Mouse (Mus musculus) CH12.LX (cell line): ENCODE results near the gene Usp19.
A peak's percentile ranks its signal among the peaks of the same experiment; 100 is the strongest.

Experiments
- BHLHE40 ChIP-seq: IDR thresholded peaks from 2 replicates; pipeline ENCODE4 v1.6.1; 2011; ENCODE audit warnings: mild to moderate bottlenecking, low read depth, low read length, improper control_type of control experiment
- CHD1 ChIP-seq: IDR thresholded peaks from 2 replicates; pipeline ENCODE4 v1.6.1; 2012; ENCODE audit warnings: low read depth, low read length, improper control_type of control experiment, inconsistent platforms
- CTCF ChIP-seq, 2 experiments: IDR thresholded peaks in 1 of 2; conservative IDR thresholded peaks in 1 of 2; 2 replicates each; pipeline ENCODE4 v1.5.1; 2011 to 2012; ENCODE audit warnings: low read depth in 2 of 2, low read length in 2 of 2, improper control_type of control experiment in 1 of 2, inconsistent platforms in 1 of 2, mild to moderate bottlenecking in 1 of 2, moderate library complexity in 1 of 2
- ETS1 ChIP-seq: conservative IDR thresholded peaks from 2 replicates; pipeline ENCODE4 v1.6.1; 2012; ENCODE audit warnings: low read depth, mild to moderate bottlenecking, inconsistent platforms, low read length, improper control_type of control experiment, moderate library complexity
- NELFE ChIP-seq: IDR thresholded peaks from 2 replicates; pipeline ENCODE4 v1.6.1; 2011; ENCODE audit warnings: low read depth, low read length, improper control_type of control experiment
- PAX5 ChIP-seq: IDR thresholded peaks from 2 replicates; pipeline ENCODE4 v1.6.1; 2012; ENCODE audit warnings: low read length, inconsistent platforms, mixed read lengths

DNA sequence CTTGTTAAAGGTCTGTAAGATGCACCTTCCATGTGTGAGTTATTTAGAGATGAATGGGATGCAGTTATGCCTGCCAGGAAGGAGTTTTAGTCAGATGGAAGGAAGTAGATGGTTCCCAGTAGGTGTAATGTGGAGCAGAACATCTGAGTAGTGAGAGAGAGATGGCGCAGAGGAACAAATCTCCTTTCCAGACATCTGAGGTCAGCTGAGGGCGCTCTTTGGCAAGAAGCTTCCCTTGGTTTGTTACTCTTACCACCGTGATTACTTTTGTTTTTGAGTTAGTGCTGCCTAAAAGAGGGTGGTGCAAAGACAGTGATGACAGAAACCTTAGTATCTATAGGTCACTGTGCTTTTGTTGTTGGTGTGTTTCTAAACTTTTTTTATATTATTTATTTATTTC, 35.0 kb downstream of the Usp19 start:
- TF ChIP-seq ETS1 (no peak), CTCF (conservative IDR thresholded peaks at IDR 0.05 in 1 of 2, IDR thresholded peaks at IDR 0.05 in 1 of 2; ENCODE audit: low read depth in 2 of 2, low read length in 2 of 2) (peak in 1 of 2 experiments; percentile 30; a peak in 2 of 4 replicates), CHD1 (no peak), PAX5 (no peak), NELFE (no peak), BHLHE40 (no peak)
